ENCODE assay signal across 10 mouse cellular contexts in the genomic region with DNA sequence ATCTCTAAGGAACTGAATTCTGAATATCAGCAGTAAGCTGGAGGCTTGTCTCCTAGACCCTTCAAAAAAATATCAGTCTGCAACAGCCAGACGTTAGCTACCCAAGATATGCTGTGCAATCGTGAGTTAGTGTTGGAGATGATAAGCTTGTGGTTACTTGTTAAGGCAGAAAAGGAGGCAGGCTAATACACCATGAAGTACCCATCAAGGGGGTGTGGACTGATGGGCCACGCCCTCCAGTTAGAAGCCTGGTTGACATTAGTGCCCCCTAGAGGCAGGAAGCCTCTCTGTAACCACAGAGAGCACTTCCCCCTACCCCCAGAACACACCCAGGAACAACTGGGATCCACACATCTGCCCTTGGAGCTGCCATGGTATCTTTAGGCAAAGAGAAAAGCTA. TPM values are rescaled to one million over a fixed set of nuclear protein-coding genes. Genes with fewer than 3 reads are reported as not detected.
DNase-seq lines count a peak whose midpoint lies in the region; ATAC-seq and TF ChIP-seq lines count a peak whose summit lies in the region.
"Had no signal": no experiment of that assay in that cellular context is flagged by ENCODE, and none has a peak within 500 bp of the region (broad histone marks: within the 10 kb centered on the region; RNA-seq: fewer than 3 reads in every experiment).

No protein-coding gene starts in this region.

- H3K4me2 ChIP-seq in hindbrain, postnatal 0 days (ENCODE audit: low read depth, low read length) = no peak overlapping the region
- H3K4me2 ChIP-seq in hindbrain, embryonic 11.5 days (replicated peaks; ENCODE audit: low read depth, low read length) = no peak overlapping the region
- H3K4me2 ChIP-seq in CH12.LX (ENCODE audit: insufficient read depth, low read depth, poor library complexity, severe bottlenecking) = no peak overlapping the region
- H3K4me2 ChIP-seq in liver, embryonic 11.5 days = peak overlapping the region; percentile 52
- H3K4me2 ChIP-seq: forebrain, embryonic 13.5 days had no signal

- ATAC-seq in hindbrain, postnatal 0 days = no peak
- ATAC-seq in hindbrain, embryonic 11.5 days (ENCODE audit: low FRiP score) = no peak
- ATAC-seq in liver, embryonic 11.5 days (replicated peaks; ENCODE audit: low FRiP score) = peak; percentile 93
- ATAC-seq: forebrain, embryonic 13.5 days had no signal

- dilution Hi-C loops in CH12.LX (cut with MboI; ENCODE audit: extremely low pct_ligation_motif_present, extremely low pct_unique_long_range_greater_than_20kb, low sequenced_read_pairs) = no loop called here

- H3K4me3 ChIP-seq in hindbrain, postnatal 0 days (ENCODE audit: low read length) = no peak overlapping the region
- H3K4me3 ChIP-seq in hindbrain, embryonic 11.5 days (ENCODE audit: low read depth, low read length) = no peak overlapping the region
- H3K4me3 ChIP-seq in CH12.LX (replicated peaks in 1 of 3; ENCODE audit: low read depth in 2 of 3, low read length in 2 of 3, poor library complexity in 1 of 3) = no peak overlapping the region
- H3K4me3 ChIP-seq in liver, embryonic 11.5 days (ENCODE audit: low read depth, low read length) = no peak overlapping the region
- H3K4me3 ChIP-seq: forebrain, embryonic 13.5 days had no signal

- intact Hi-C loops in left cerebral cortex, postnatal 36 days (cut with DNase I) = no loop called here

- no peaks in the 10 kb centered on the region for H3K27me3 ChIP-seq in hindbrain, postnatal 0 days (ENCODE audit: insufficient read depth, low read length)
- H3K27me3 ChIP-seq in hindbrain, embryonic 11.5 days (ENCODE audit: control insufficient read depth, insufficient read depth, low read length) = no peaks in the 10 kb centered on the region
- H3K27me3 ChIP-seq in CH12.LX (replicated peaks) = peaks cover 10% of the 10 kb centered on the region
- H3K27me3 ChIP-seq in liver, embryonic 11.5 days (replicated peaks; ENCODE audit: control insufficient read depth, insufficient read depth, low read length) = no peaks in the 10 kb centered on the region
- H3K27me3 ChIP-seq: forebrain, embryonic 13.5 days had no signal

- TF ChIP-seq RAD21 in CH12.LX (IDR thresholded peaks at IDR 0.05; ENCODE audit: low read depth, low read length) = peak; percentile 53

- no peak for TF ChIP-seq POLR2A in CH12.LX (IDR thresholded peaks at IDR 0.05; ENCODE audit: low read depth, low read length)
- no peak for TF ChIP-seq POLR2A in brain, embryonic 14.5 days (IDR thresholded peaks at IDR 0.05; ENCODE audit: borderline replicate concordance, extremely low read depth, insufficient read depth, insufficient read length, poor library complexity, severe bottlenecking)

- no peak overlapping the region for H3K9ac ChIP-seq in hindbrain, postnatal 0 days (replicated peaks; ENCODE audit: low read length)
- no peak overlapping the region for H3K9ac ChIP-seq in hindbrain, embryonic 11.5 days (ENCODE audit: low read depth, low read length)
- H3K9ac ChIP-seq in CH12.LX (ENCODE audit: insufficient read depth, low read depth) = no peak overlapping the region
- peak overlapping the region; percentile 53 for H3K9ac ChIP-seq in liver, embryonic 11.5 days (ENCODE audit: low read depth, low read length)
- H3K9ac ChIP-seq: forebrain, embryonic 13.5 days had no signal

- TF ChIP-seq EP300 in CH12.LX (IDR thresholded peaks at IDR 0.05; ENCODE audit: low read length) = no peak

- no peak overlapping the region for H3K27ac ChIP-seq in hindbrain, postnatal 0 days
- no peak overlapping the region for H3K27ac ChIP-seq in hindbrain, embryonic 11.5 days (ENCODE audit: low read depth, low read length)
- no peak overlapping the region for H3K27ac ChIP-seq in CH12.LX (ENCODE audit: insufficient read depth, low read depth)
- H3K27ac ChIP-seq in liver, embryonic 11.5 days (ENCODE audit: low read depth, low read length) = peak overlapping the region; percentile 93
- H3K27ac ChIP-seq: forebrain, embryonic 13.5 days had no signal

- H3K79me2 ChIP-seq in CH12.LX (replicated peaks; ENCODE audit: control insufficient read depth, extremely low read depth, insufficient read depth, poor library complexity, severe bottlenecking) = no peaks in the 10 kb centered on the region

- TF ChIP-seq CTCF in hindbrain, postnatal 0 days (IDR thresholded peaks at IDR 0.05; ENCODE audit: low read depth) = peak; percentile 37
- TF ChIP-seq CTCF in CH12.LX (conservative IDR thresholded peaks at IDR 0.05 in 1 of 2, IDR thresholded peaks at IDR 0.05 in 1 of 2; ENCODE audit: low read depth in 2 of 2, low read length in 2 of 2) = peak; percentile 33 to 64; a peak in 3 of 4 replicates
- peak; percentile 27; the same call in 1 of the 2 replicates for TF ChIP-seq CTCF in brain, embryonic 14.5 days (IDR thresholded peaks at IDR 0.05; ENCODE audit: borderline replicate concordance, extremely low read depth, insufficient read depth, insufficient read length)

- H3K36me3 ChIP-seq in hindbrain, postnatal 0 days (ENCODE audit: insufficient read depth, low read length) = no peaks in the 10 kb centered on the region
- no peaks in the 10 kb centered on the region for H3K36me3 ChIP-seq in hindbrain, embryonic 11.5 days (ENCODE audit: control insufficient read depth, insufficient read depth, low read length)
- no peaks in the 10 kb centered on the region for H3K36me3 ChIP-seq in CH12.LX (replicated peaks in 1 of 2; ENCODE audit: control insufficient read depth in 1 of 2, insufficient read depth in 1 of 2, low read length in 1 of 2)
- no peaks in the 10 kb centered on the region for H3K36me3 ChIP-seq in liver, embryonic 11.5 days (ENCODE audit: control insufficient read depth, insufficient read depth, low read length)

- H3K4me1 ChIP-seq in hindbrain, postnatal 0 days (ENCODE audit: insufficient read depth, low read length) = peaks cover 13% of the 10 kb centered on the region
- H3K4me1 ChIP-seq in hindbrain, embryonic 11.5 days (replicated peaks; ENCODE audit: control insufficient read depth, insufficient read depth, low read length) = no peaks in the 10 kb centered on the region; the same call in 1 of the 2 replicates
- no peaks in the 10 kb centered on the region for H3K4me1 ChIP-seq in CH12.LX (ENCODE audit: control insufficient read depth in 1 of 2, insufficient read depth in 2 of 2)
- H3K4me1 ChIP-seq in liver, embryonic 11.5 days (replicated peaks; ENCODE audit: control insufficient read depth, insufficient read depth, low read length) = peaks cover 53% of the 10 kb centered on the region

- no peak for DNase-seq in hindbrain, postnatal 0 days (ENCODE audit: low spot score)
- no peak for DNase-seq in hindbrain, embryonic 11.5 days (ENCODE audit: low spot score)
- DNase-seq in CH12.LX (ENCODE audit: extremely low read depth) = peak; percentile 55
- no peak for DNase-seq in brain, embryonic 14.5 days (ENCODE audit: low read depth)
- peak; percentile 46 for DNase-seq in liver, embryonic 11.5 days (ENCODE audit: low spot score)
- DNase-seq in frontal cortex, postnatal 10 days (ENCODE audit: low spot score in 2 of 2) = no peak
- no peak for DNase-seq in left cerebral cortex, postnatal 36 days (ENCODE audit: low spot score in 2 of 2)
- no peak for DNase-seq in gastrocnemius, postnatal 25 days
- DNase-seq: lung, postnatal 14 days had no signal

- in situ Hi-C loops in CH12.LX (cut with MboI; ENCODE audit: low pct_ligation_motif_present, low pct_unique_long_range_greater_than_20kb, low sequenced_read_pairs) = no loop called here

- no peaks in the 10 kb centered on the region for H3K9me3 ChIP-seq in hindbrain, postnatal 0 days (ENCODE audit: low read length)
- H3K9me3 ChIP-seq in hindbrain, embryonic 11.5 days (ENCODE audit: control insufficient read depth, low read length) = no peaks in the 10 kb centered on the region
- H3K9me3 ChIP-seq in CH12.LX (replicated peaks; ENCODE audit: low read length) = peaks cover 2% of the 10 kb centered on the region
- H3K9me3 ChIP-seq in liver, embryonic 11.5 days (ENCODE audit: control insufficient read depth, low read length) = no peaks in the 10 kb centered on the region
- H3K9me3 ChIP-seq: forebrain, embryonic 13.5 days had no signal

- 53% methylated on average over 3 of the region's 3 CpGs for WGBS in hindbrain, postnatal 0 days
- 53% methylated on average over 3 of the region's 3 CpGs for WGBS in hindbrain, embryonic 11.5 days
- WGBS in liver, embryonic 11.5 days = 23% methylated on average over 3 of the region's 3 CpGs

TF ChIP-seq in CH12.LX, 34 proteins besides CTCF, POLR2A, EP300 and RAD21:
- TF ChIP-seq ZKSCAN1 (IDR thresholded peaks at IDR 0.05; ENCODE audit: borderline replicate concordance, low read depth, low read length) (no peak), SMC3 (IDR thresholded peaks at IDR 0.05; ENCODE audit: low read depth, low read length) (peak; percentile 44; the same call in 1 of the 2 replicates)

RNA-seq across cellular contexts. Expression of gene Gsg1l, which starts 39.9 kb away (rescaled TPM):
- 63.4 and 65.0 TPM in 2 replicates for total RNA-seq in hindbrain, postnatal 0 days (2014; rRNA removed)
- 20.8 and 22.0 TPM in 2 replicates for polyA plus RNA-seq in hindbrain, postnatal 0 days (2015; fragmentation: Nextera tagmentation; extraction: Ambion mirVana)
- polyA plus RNA-seq in hindbrain, embryonic 11.5 days (2014; fragmentation: Nextera tagmentation; extraction: Ambion mirVana) = 2.7 and 4.6 TPM in 2 replicates
- not detected in 2 replicates for total RNA-seq in CH12.LX (2012; rRNA removed)
- not detected in 2 replicates for total RNA-seq in CH12.LX (2014; rRNA removed)
- not detected in 2 replicates for polyA plus RNA-seq in CH12.LX (2012; ENCODE audit: insufficient read length, low read depth)
- 16.8 and 26.6 TPM in 2 replicates for polyA plus RNA-seq in brain, embryonic 14.5 days (2012; rRNA removed)
- polyA plus RNA-seq in liver, embryonic 11.5 days (2014; fragmentation: Nextera tagmentation; extraction: Ambion mirVana) = 0.21 and 0.23 TPM in 2 replicates
- total RNA-seq in left cerebral cortex, postnatal 36 days (2021) = 10 to 100 TPM; 78.1 to 85.0 TPM
- under 1 TPM in 1 of 2 experiments, not detected in 1; 0.08 TPM for total RNA-seq in gastrocnemius, postnatal 25 days (2021)

Comparison
In these comparisons a context has a peak if more than half of its experiments do, and no peak if none do; other contexts are left out.
1. DNase-seq: peak in CH12.LX (single experiment) and liver, embryonic 11.5 days (single experiment); none in hindbrain, postnatal 0 days (single experiment), hindbrain, embryonic 11.5 days (single experiment), brain, embryonic 14.5 days (single experiment), frontal cortex, postnatal 10 days (0 of 2), left cerebral cortex, postnatal 36 days (0 of 2) and gastrocnemius, postnatal 25 days (single experiment).
2. Peak in every context shown above with its lines, with median percentiles within 50 percentile points of each other: CTCF ChIP-seq.